Mouse (Mus musculus): ENCODE measurements around the gene Dag1. TPM values are rescaled to one million over a fixed set of nuclear protein-coding genes. Genes with fewer than 3 reads are reported as not detected.
A peak's percentile ranks its signal among the peaks of the same experiment; 100 is the strongest.
"Not testable (repeated sequence)": the region's sequence is repeated elsewhere in the genome, so short reads cannot be mapped to it uniquely, and the experiment has no call there.

Gene Dag1
- total RNA-seq (2015) (11.6 and 12.3 TPM in 2 replicates), total RNA-seq (2017) (4.6 and 5.4 TPM in 2 replicates)

DNA sequence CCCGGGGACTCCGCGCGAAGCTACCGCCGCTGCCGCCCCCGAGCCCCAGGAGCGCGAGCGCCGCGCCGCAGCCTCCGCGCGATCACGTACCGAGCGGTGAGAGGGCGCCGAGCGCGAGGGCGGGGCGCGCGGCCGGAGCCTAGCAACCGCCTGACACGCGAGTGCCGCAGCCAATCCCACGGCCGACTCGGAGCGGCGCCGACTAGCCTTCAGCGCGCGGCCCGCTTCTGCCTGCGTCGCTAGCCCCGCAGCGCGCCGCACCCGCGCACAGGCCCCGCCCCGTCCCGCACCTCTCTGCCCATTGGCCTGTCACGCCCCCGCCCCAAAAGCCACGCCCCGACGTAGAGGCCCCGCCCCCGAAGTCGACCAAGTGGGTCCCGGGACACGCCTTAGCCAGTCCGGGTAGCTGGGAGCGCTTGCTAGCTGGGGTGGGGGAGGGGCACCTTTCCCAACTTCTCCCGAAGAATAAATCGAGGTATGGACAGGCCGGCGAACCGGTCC lies at the start of gene Dag1:
Dag1 (minus strand) TSS at position 269 of the 501 bp plus-strand sequence.
- ATAC-seq (ENCODE audit: poor library complexity, severe bottlenecking), result peak; percentile 97

DNA sequence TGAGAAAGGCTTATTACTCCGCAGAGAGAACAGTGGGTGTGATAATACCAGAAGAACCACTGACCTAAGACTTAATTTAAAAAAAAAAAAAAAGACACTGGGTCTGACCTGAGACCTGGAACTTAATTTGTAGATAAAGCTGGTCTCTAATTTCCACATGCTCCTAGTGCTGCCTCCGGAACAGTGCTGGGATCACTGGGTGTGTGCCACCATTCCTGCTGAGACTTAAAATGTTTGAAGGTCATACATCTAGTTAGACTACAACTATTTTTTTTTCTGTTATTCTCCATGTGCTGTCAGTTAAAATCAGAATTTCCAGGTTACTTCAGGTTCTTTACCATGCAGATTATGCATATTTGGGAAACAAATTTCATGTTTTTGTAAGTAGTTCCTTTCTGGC lies 44.4 kb upstream of the Dag1 start:
- ATAC-seq (ENCODE audit: poor library complexity, severe bottlenecking), result no peak

DNA sequence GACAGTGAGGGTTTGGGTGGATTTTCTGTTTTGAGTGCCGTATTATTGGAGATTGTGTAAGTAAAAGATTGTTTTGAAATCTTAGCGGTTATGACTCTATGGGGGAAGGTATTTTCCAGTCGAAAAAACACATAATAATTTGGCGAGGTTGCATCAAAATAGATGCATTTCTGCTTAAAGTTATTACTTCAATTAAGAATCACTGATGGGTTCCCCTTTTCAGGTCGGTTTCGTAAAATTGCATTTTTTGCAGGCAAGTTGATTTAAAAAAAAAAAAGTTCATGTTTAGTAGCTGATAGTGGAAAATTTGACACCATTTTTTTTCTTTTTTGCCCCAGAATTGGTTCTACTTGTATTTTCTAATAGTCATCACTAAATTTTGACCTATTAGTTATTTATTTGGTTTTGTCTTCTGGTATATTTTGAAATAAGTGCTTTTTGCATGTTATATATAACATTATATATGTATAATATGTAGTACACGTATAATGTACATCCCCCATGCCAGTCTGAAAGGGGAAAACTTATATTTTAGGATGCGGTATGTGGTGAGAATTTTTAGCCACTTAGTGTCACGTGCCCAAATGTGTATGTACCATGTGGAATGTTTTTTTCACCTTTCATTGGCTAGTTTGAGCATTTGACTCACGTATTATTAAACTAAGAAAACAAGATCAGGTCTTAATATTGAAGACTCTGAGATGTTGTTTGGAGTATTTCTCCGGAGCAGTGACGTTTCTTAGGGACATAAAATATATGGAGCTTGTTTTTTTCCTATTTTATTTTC lies 43.5 kb upstream of the Dag1 start:
- no peak for ATAC-seq (ENCODE audit: poor library complexity, severe bottlenecking)

DNA sequence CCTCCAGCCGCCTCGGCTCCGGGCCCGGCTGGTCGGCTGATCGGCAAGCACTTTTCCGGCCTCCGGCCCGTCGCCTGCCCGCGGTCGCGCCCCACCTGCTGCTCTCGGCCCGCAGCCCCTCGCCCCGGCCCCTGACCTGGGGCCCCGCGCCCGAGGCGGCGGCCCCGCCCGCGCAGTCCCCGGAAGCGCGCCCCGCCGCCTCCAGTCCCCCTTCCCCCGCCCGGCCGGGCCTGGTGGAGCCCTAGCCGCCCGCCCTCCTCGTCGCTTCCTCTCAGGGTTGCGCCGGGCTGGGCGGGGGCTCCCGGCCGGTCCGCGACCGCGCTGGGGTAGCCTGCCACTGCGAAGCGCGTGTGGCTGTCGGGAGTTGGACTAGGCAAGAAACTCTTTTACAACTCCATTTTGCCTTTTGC lies 42.8 kb upstream of the Dag1 start:
- ATAC-seq (ENCODE audit: poor library complexity, severe bottlenecking), result peak; percentile 67

DNA sequence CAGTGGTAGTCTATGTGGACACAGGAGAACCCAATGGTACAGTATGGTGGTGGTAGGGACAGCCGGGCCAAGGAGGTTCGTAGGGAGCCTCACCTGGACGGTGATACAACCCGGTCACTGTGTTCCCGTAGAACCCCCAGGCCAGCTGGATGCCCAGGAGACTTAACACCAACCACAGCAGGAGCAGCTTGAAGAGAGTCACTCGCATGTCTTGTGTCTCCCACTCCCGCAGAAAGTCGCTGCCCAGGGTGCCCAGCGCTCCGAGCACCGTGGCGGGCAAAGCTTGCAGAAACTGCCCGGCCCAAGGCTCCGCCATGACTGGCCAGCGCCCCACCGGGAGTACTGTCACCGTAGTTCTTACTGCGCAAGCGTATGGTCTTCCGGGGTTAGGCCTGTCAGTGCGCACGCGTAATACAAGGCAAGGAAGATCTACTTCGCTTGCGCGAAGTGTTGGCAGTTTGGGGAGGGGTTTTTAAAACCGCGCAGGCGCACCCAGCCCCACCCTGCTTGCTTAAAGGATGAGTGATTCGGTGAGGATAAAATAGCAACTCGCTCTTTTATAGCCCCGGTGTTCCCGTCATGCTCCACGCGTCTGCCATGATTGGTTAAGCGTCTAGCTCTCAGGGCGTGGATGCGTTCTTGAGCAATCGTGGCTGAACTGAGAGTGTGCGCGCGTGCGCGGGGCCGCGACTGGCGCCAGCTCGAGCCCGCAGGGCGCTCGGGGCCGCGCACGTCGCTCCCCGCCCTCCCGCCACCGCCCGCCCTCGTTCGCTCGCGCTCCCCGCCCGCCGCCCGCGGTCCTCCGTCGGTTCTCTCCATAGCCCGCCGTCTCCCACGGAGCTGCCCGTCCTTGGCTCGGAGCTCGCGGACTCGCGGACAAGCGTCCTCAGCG lies 42.1 kb upstream of the Dag1 start, which contains the start of the genes Rhoa and Tcta:
Rhoa (plus strand) TSS at position 501 of the 892 bp plus-strand sequence.
Tcta (minus strand) TSS at position 532 of the 892 bp plus-strand sequence.
- ATAC-seq (ENCODE audit: poor library complexity, severe bottlenecking), result peak; percentile 89

DNA sequence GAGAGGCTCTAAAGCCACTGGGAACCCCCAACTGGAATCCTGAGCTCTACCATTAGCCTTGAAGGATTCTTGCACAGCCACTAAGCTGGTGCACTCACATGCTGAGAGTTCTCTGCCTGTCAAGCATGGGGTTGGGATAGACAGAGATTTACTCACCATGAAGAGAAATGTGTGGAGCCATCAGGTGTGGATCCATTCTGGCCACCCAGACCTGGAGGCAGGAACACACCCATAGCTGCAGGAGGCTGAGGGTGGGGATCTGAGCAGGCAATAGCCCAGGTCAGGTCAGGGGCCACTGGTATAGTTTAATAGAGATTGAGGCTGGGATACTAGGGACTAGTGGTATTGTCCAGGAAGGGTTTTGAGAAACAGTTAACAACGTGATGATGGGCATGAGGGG lies 41.4 kb upstream of the Dag1 start:
- ATAC-seq (ENCODE audit: poor library complexity, severe bottlenecking), result no peak

DNA sequence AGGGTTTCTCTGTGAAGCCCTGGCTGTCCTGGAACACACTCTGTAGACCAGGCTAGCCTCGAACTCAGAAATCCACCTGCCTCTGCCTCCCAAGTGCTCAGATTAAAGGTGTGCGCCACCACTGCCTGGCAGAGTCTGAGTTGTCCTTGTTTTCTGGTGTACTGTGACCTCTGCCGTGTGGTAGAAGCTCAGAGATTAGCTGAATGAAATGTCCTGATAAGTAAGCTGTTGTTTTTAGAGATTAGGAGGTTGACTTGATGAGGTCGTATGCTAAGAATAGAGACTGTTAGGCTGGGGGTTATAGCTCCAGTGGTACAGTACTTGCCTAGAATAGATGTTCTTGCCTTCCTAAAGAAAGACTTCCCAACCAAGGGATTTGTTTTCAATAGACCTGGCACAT lies 41.0 kb upstream of the Dag1 start:
- ATAC-seq (ENCODE audit: poor library complexity, severe bottlenecking), result no peak

DNA sequence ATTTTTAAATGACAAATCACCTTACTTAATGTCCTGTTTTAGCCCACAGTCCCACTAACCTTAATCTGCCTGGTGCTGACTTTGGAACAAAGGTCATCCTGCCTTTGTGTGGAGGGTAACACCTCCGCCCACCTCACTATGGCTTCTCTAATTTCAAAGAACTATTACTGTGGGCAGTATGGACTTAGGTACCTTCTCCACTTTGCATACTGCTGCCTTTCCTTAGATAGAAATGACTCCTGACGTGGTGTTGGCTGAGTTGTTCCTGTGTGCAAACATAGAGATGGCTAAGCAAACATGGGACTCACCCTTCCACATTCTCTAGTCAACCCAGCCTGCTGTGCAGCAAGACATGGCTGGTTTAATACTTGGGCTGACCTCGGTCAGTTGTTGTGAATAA lies 38.1 kb upstream of the Dag1 start:
- no peak for ATAC-seq (ENCODE audit: poor library complexity, severe bottlenecking)

DNA sequence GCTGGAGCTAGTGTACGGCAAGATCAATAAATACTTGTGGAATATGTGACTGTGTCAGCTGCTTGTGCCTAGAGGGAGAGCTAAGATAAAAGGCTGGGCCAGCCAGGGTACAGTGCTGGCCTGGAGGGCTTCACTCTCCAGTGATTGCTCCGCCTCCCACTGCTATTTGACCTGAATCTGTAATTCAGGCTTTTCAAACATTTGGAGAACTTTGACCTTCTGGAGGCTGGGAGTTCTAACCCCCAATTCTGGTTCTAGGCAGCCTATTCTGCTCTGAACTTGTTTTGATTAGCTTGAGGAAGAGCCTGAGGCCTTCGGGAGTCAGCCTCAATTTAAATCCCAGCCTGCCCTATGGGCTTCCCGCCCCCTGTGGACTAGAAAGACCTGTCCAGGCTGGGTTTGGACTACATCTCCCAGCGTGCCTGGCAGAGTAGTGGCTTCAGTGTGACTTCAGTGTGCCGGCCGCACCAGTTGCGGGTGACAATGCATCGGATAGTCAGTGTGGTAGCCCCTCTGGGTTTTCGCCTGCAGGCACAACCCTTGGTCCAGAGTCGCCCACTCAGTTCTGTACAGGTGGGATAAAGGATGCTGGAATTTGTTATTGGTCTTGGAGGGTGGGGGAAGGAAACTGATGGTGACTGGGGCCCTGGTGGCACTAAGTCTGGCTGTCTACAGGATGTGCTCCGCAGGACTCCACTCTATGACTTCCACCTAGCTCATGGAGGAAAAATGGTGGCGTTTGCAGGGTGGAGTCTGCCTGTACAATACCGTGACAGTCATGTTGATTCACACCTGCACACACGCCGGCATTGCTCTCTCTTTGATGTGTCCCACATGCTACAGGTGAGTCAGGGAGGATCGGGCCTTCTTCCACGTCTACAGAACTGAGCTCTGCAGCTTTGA lies 32.9 kb upstream of the Dag1 start, which contains the start of gene Amt:
Amt (plus strand) TSS at position 401 of the 903 bp plus-strand sequence.
- no peak for ATAC-seq (ENCODE audit: poor library complexity, severe bottlenecking)

DNA sequence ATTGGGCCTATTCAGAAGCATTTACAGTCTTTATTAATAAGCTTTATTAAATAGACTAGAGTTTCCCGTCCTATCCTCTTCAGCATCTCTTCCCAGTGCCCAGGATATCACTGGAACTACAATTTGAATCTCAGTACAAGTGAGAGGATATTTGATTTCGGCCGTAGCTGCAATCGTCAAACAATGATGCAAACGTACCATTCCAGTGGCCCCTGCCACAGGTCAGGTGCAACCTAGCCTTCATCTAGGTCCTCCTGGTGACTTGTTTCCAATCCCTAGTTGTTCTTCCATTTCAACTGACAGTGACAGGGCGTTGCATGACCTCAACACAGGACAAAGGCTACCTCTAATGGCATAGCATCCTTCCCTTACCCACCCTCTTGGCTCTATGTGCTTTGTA lies 27.0 kb upstream of the Dag1 start:
- ATAC-seq (ENCODE audit: poor library complexity, severe bottlenecking), result no peak

DNA sequence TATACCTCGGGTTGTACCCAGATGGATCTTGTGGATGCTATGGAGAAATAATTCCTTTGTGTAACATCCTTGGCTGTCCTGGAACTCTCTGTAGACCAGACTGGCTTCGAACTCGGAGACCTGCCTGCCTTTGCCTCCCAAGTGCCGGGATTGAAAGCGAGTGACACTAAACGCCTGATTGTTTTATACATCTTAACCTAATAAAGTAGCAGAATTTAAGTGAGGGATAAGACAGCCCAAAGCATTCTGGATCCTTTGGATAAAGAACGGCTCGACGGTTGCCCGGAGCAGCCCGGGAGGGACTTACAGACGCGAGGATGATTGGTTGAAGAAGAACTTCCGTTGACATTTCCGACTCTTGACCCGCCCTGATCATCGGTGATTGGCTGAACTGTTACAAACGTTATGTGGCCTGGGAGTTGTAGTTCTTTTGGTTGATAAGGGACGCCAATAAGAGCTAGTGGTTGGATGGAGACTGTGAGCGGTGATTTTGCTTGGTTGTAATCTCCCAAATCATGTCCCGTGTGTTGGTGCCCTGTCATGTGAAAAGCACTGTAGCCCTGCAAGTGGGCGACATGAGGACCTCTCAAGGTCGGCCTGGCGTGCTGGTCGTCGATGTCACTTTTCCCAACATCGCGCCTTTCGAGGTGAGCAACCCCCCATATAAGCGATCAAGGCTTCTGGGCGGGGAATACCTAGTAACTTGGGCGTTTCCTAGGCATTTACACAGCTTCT lies 26.4 kb upstream of the Dag1 start, which contains the start of gene Nicn1:
Nicn1 (plus strand) TSS at position 414 of the 735 bp plus-strand sequence.
- ATAC-seq (ENCODE audit: poor library complexity, severe bottlenecking), result peak; percentile 100

DNA sequence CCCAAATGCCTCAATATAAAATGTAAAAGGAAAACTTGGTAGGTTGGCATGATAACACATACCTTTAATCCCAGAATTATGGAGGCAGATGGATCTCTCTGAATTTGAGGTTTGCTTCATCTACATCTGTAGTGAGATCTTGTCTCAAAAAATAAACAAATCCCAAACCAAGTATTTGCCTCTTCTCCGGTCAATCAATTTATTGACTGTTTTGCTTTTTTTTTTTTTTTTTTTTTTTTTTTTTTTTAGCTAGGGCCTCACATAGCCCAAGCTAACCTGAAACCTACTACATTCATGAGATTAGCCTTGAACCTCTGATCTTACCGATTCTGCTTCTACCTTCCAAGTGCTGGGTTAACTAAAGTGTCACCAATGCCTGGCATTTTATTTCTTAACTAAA lies 25.6 kb upstream of the Dag1 start:
- ATAC-seq (ENCODE audit: poor library complexity, severe bottlenecking), result no peak

DNA sequence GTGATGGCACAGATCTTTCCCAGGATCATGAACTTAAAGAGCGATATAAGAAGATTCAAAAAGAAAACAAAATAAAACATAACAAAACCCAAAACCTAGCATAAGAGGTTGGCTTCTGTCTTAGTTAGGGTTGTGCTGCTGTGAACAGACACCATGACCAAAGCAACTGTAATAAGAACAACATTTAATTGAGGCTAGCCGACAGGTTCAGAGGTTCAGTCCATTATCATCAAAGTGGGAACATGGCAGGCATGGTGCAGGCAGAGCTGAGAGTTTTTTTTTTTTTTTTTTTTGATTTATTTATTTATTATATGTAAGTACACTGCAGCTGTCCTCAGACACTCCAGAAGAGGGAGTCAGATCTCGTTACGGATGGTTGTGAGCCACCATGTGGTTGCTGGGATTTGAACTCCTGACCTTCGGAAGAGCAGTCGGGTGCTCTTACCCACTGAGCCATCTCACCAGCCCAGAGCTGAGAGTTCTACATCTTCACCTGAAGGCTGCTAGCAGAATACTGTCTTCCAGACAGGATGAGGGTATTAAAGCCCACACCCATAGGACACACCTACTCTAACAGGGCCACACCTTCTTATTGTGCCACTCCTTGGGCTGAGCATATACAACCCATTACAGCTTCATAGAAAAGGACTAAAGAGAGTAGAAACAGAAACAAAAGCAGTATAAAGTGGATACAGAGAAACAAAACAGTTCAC lies 23.9 kb upstream of the Dag1 start:
- ATAC-seq (ENCODE audit: poor library complexity, severe bottlenecking), result not testable (repeated sequence)

DNA sequence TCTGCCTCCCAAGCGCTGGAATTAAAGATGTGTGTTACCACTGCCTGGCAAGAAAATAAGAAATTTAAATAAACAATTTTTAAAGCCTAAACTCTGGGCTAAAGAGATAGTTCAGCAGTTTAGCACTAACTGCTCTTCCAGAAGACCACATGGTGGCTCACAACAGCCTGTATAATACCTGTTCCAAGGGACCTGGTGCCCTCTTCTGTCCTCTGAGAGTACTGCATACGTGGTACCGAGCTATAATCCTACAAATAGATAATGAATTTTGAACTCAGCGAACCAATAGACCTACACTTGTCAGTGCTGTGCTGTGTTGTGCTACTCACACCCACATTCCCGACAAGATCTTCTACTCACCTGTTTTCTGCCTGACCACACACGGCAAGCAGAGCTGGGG lies 20.7 kb upstream of the Dag1 start:
- ATAC-seq (ENCODE audit: poor library complexity, severe bottlenecking), result peak; percentile 98

DNA sequence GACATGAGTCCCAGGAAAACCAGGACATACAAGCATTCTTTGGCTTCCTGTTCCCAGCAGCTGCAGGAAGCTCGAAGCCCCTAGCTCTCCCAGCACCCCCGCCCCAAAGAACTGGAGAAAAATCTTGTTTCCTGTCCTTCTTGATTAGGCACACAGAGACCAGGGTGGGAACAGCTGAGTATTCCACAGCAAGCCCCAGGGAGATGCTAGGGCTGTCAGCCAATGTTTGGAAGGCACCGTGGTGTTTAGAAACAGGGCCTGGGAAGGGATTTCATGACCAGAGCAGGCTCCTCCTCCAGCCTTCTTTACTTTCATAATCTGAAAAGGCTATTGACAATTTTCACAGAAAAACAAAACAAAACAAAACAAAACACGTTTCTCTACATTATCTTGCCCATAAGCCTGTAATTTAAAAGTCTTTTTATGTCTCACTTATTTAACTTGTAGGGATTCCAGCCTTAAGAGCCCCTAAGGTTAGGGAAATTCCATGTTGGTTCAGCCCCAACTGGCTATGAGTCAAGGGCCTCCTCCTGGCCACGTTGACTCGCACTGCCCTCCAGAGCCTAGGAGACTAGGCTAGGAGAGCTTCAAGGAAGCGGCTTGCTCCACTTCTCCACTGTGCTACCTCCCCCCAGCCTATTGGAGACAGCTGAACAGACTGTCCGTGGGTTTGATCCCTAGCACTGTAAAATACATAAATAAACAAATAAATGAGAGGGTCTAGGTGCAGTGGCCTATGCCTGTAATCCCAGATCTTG lies 16.5 kb upstream of the Dag1 start:
- no peak for ATAC-seq (ENCODE audit: poor library complexity, severe bottlenecking)

DNA sequence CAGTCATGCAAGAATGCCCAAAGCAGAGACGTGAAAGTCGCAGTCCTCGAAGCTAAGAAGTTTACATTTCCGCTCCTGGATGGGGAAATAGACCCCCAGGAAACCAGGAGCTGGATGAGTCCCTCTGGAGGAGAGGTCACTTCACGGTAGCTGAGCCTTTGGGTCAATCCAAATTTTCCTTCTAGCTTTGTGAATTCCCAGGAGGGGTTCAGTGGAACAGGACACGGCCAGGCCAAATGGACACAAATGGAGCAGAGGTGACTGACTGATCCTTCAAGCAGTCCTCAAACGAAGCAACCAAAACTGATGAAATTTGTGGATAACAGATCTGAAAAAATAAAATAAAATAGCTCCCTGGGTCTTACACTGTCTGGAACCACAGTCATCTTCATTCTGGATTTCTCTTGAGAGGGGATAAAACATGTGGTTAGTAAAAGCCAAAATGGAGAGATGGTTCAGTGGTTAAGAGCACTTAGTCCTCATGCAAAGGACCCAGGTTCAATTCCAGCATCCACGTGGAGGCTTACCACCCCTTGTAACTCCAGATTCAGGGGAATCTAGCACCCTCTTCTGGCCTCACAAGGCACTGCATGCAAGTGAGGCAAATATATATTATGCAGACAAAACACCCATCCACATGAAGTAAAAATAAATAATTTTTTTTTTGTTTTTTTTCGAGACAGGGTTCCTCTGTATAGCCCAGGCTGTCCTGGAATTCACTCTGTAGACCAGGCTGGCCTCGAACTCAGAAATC lies 15.1 kb upstream of the Dag1 start:
- 0 out of 2 replicates have a peak, but pooled peaks have one; percentile 60 for ATAC-seq (ENCODE audit: poor library complexity, severe bottlenecking)

DNA sequence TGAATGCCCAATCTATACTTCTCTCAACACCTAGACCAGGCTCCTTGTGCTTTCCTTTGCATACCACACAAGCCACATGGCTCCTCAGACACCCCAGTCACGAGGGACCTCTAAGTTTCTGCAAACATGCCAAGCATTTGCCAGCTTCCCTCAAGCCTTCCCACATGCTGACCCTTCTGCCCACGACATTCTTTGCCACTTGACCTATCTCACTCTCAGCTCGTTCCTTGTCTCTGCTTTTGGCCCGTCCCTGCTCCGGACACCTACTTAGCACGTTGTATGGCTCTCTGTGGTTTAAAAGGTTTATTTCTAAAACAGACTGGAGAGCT lies 11.5 kb upstream of the Dag1 start:
- ATAC-seq (ENCODE audit: poor library complexity, severe bottlenecking), result no peak
